In genomic region chr7:125561085-125561690, GRCm38 (mm10) we compare ENCODE assay signal across 9 mouse cellular contexts. TPM values are rescaled to one million over a fixed set of nuclear protein-coding genes. Genes with fewer than 3 reads are reported as not detected.
DNase-seq lines count a peak whose midpoint lies in the region; ATAC-seq and TF ChIP-seq lines count a peak whose summit lies in the region.
"Had no signal": no experiment of that assay in that cellular context is flagged by ENCODE, and none has a peak within 500 bp of the region (broad histone marks: within the 10 kb centered on the region; RNA-seq: fewer than 3 reads in every experiment).

No protein-coding gene starts in this region.

- 38% methylated on average over 9 of the region's 9 CpGs for WGBS in heart, postnatal 0 days
- 37% methylated on average over 9 of the region's 9 CpGs for WGBS in thymus, adult 2 months
- 60% methylated on average over 9 of the region's 9 CpGs for WGBS in forebrain, postnatal 0 days

- H3K4me1 ChIP-seq in heart, postnatal 0 days (ENCODE audit: control insufficient read depth, insufficient read depth), result peaks cover 15% of the 10 kb centered on the region
- H3K4me1 ChIP-seq in thymus, adult 2 months (replicated peaks; ENCODE audit: control insufficient read depth, insufficient read depth, low read length), result peaks cover 70% of the 10 kb centered on the region
- no peaks in the 10 kb centered on the region for H3K4me1 ChIP-seq in forebrain, postnatal 0 days (ENCODE audit: insufficient read depth)

- TF ChIP-seq CTCF in heart, postnatal 0 days (IDR thresholded peaks at IDR 0.05; ENCODE audit: low read depth), result no peak
- no peak for TF ChIP-seq CTCF in thymus, adult 2 months (IDR thresholded peaks at IDR 0.05; ENCODE audit: borderline replicate concordance, control insufficient read depth, extremely low read depth, insufficient read depth, low read length, poor library complexity)
- TF ChIP-seq CTCF in forebrain, postnatal 0 days (IDR thresholded peaks at IDR 0.05; ENCODE audit: low read depth), result no peak

- ATAC-seq in heart, postnatal 0 days (ENCODE audit: insufficient read depth, low read depth), result peak; percentile 28; the same call in 1 of the 2 replicates
- ATAC-seq in monocyte, adult 5-6 weeks (replicated peaks; ENCODE audit: insufficient number of reproducible peaks, low FRiP score, low TSS enrichment, poor library complexity, severe bottlenecking), result peak; percentile 72
- no peak for ATAC-seq in forebrain, postnatal 0 days

- intact Hi-C loops in left cerebral cortex, postnatal 4 days (cut with DNase I), result no loop called here

- no peaks in the 10 kb centered on the region for H3K27me3 ChIP-seq in heart, postnatal 0 days (ENCODE audit: control insufficient read depth, insufficient read depth, low read length)
- H3K27me3 ChIP-seq in thymus, adult 2 months (ENCODE audit: control insufficient read depth, insufficient read depth, low read length), result no peaks in the 10 kb centered on the region
- no peaks in the 10 kb centered on the region for H3K27me3 ChIP-seq in forebrain, postnatal 0 days (ENCODE audit: insufficient read depth, low read length)
- H3K27me3 ChIP-seq: hindbrain, embryonic 15.5 days had no signal

- no peak overlapping the region for H3K4me2 ChIP-seq in heart, postnatal 0 days (ENCODE audit: low read depth, low read length)
- no peak overlapping the region for H3K4me2 ChIP-seq in forebrain, postnatal 0 days (ENCODE audit: low read depth)
- H3K4me2 ChIP-seq: hindbrain, embryonic 15.5 days had no signal

- no peak for TF ChIP-seq POLR2A in thymus, adult 2 months (IDR thresholded peaks at IDR 0.05; ENCODE audit: control insufficient read depth, extremely low read depth, insufficient read depth, low read length, poor library complexity)

- TF ChIP-seq EP300 in heart, postnatal 0 days (IDR thresholded peaks at IDR 0.05; ENCODE audit: low read depth), result no peak

- no peak overlapping the region for H3K4me3 ChIP-seq in heart, postnatal 0 days (ENCODE audit: low read depth, low read length)
- H3K4me3 ChIP-seq in thymus, adult 2 months (ENCODE audit: control insufficient read depth, insufficient read depth, low read length), result no peak overlapping the region
- no peak overlapping the region for H3K4me3 ChIP-seq in forebrain, postnatal 0 days (ENCODE audit: low read depth, low read length)
- H3K4me3 ChIP-seq: hindbrain, embryonic 15.5 days had no signal

- peaks cover 5% of the 10 kb centered on the region; the same call in 1 of the 2 replicates for H3K36me3 ChIP-seq in heart, postnatal 0 days (replicated peaks; ENCODE audit: control insufficient read depth, insufficient read depth, low read length)
- peaks cover 20% of the 10 kb centered on the region for H3K36me3 ChIP-seq in thymus, adult 2 months (ENCODE audit: control insufficient read depth, insufficient read depth, low read length)
- H3K36me3 ChIP-seq in forebrain, postnatal 0 days (ENCODE audit: insufficient read depth), result no peaks in the 10 kb centered on the region
- H3K36me3 ChIP-seq: hindbrain, embryonic 15.5 days had no signal

- no peak overlapping the region for H3K9ac ChIP-seq in heart, postnatal 0 days (replicated peaks; ENCODE audit: low read depth, low read length)
- H3K9ac ChIP-seq in forebrain, postnatal 0 days, result no peak overlapping the region
- H3K9ac ChIP-seq: hindbrain, embryonic 15.5 days had no signal

- no peak overlapping the region for H3K27ac ChIP-seq in heart, postnatal 0 days (ENCODE audit: low read depth)
- H3K27ac ChIP-seq in thymus, adult 2 months (ENCODE audit: control insufficient read depth, insufficient read depth, low read length), result no peak overlapping the region
- no peak overlapping the region for H3K27ac ChIP-seq in forebrain, postnatal 0 days (ENCODE audit: low read depth, low read length)
- H3K27ac ChIP-seq: hindbrain, embryonic 15.5 days had no signal

- H3K9me3 ChIP-seq in heart, postnatal 0 days (replicated peaks; ENCODE audit: control insufficient read depth, low read length), result no peaks in the 10 kb centered on the region
- H3K9me3 ChIP-seq in forebrain, postnatal 0 days (ENCODE audit: low read length), result no peaks in the 10 kb centered on the region
- H3K9me3 ChIP-seq: hindbrain, embryonic 15.5 days had no signal

- peak; percentile 77 for DNase-seq in layer of hippocampus, adult 11-12 months (ENCODE audit: low spot score)
- DNase-seq in layer of hippocampus, postnatal 36 days, result no peak
- peak; percentile 87 to 90 for DNase-seq in adrenal gland, adult 18-20 months (ENCODE audit: low spot score in 2 of 2)
- DNase-seq in heart, postnatal 0 days (ENCODE audit: low spot score), result peak; percentile 47
- DNase-seq in left cerebral cortex, postnatal 4 days, result peak; percentile 70
- peak; percentile 51 for DNase-seq in thymus, adult 2 months
- no peak for DNase-seq in forebrain, postnatal 0 days

RNA-seq across cellular contexts. Expression of gene Il4ra, which starts 9.3 kb away (rescaled TPM):
- 1 to 10 TPM; 3.1 to 3.5 TPM for total RNA-seq in layer of hippocampus, postnatal 36 days (2021)
- total RNA-seq in adrenal gland, adult 18-20 months (2021), result 100 to 1,000 TPM in 1 of 2 experiments, 10 to 100 TPM in 1; 39.6 to 199 TPM
- total RNA-seq in heart, postnatal 0 days (2014; rRNA removed; ENCODE audit: low replicate concordance), result 19.5 and 30.7 TPM in 2 replicates
- 4.8 and 5.1 TPM in 2 replicates for polyA plus RNA-seq in heart, postnatal 0 days (2015; fragmentation: Nextera tagmentation; extraction: Ambion mirVana)
- 1 to 10 TPM; 5.0 to 6.3 TPM for total RNA-seq in left cerebral cortex, postnatal 4 days (2021)
- total RNA-seq in monocyte, adult 5-6 weeks (2017), result 57.3 to 65.3 TPM (median 57.6 TPM) in 3 replicates
- 141 and 189 TPM in 2 replicates for polyA plus RNA-seq in thymus, adult 2 months (2012; rRNA removed)
- 6.0 and 6.9 TPM in 2 replicates for total RNA-seq in forebrain, postnatal 0 days (2014; rRNA removed)
- 3.3 and 4.1 TPM in 2 replicates for polyA plus RNA-seq in forebrain, postnatal 0 days (2015; fragmentation: Nextera tagmentation; extraction: Ambion mirVana)

RNA-seq across cellular contexts. Expression of gene Il21r, which starts 42.0 kb away (rescaled TPM):
- 1 to 10 TPM in 1 of 2 experiments, under 1 TPM in 1; 0.75 to 1.4 TPM for total RNA-seq in layer of hippocampus, postnatal 36 days (2021)
- total RNA-seq in adrenal gland, adult 18-20 months (2021), result under 1 TPM; 0.40 to 0.74 TPM
- 0.19 TPM in 1 of 2 replicates, not detected in the other for total RNA-seq in heart, postnatal 0 days (2014; rRNA removed; ENCODE audit: low replicate concordance)
- polyA plus RNA-seq in heart, postnatal 0 days (2015; fragmentation: Nextera tagmentation; extraction: Ambion mirVana), result 0.12 and 0.19 TPM in 2 replicates
- under 1 TPM; 0.54 to 0.66 TPM for total RNA-seq in left cerebral cortex, postnatal 4 days (2021)
- total RNA-seq in monocyte, adult 5-6 weeks (2017), result 15.2 to 17.8 TPM (median 15.8 TPM) in 3 replicates
- polyA plus RNA-seq in thymus, adult 2 months (2012; rRNA removed), result 177 and 188 TPM in 2 replicates
- 0.95 and 1.2 TPM in 2 replicates for total RNA-seq in forebrain, postnatal 0 days (2014; rRNA removed)
- 0.21 and 0.23 TPM in 2 replicates for polyA plus RNA-seq in forebrain, postnatal 0 days (2015; fragmentation: Nextera tagmentation; extraction: Ambion mirVana)

Comparison
In these comparisons a context has a peak if more than half of its experiments do, and no peak if none do; other contexts are left out.
1. DNase-seq: peak in layer of hippocampus, adult 11-12 months (single experiment), adrenal gland, adult 18-20 months (2 of 2), heart, postnatal 0 days (single experiment), left cerebral cortex, postnatal 4 days (single experiment) and thymus, adult 2 months (single experiment); none in layer of hippocampus, postnatal 36 days (0 of 2) and forebrain, postnatal 0 days (single experiment).